Mouse (Mus musculus): Measurements from ENCODE around the gene Klf12.

The Klf12 gene

GRCm38 (mm10) chr14:100231384-100231783, 53.1 kb downstream of the Klf12 start:
- no peak for DNase-seq

- DNase-seq: no peak
Observed at GRCm38 (mm10) chr14:100228120-100228519, 56.4 kb downstream of the Klf12 start.

- DNase-seq: no peak
Observed at GRCm38 (mm10) chr14:100227717-100228116, 56.8 kb downstream of the Klf12 start.

- peak; percentile 44 for DNase-seq
Observed at GRCm38 (mm10) chr14:100224151-100224550, 60.3 kb downstream of the Klf12 start.

GRCm38 (mm10) chr14:100222260-100222659, 62.2 kb downstream of the Klf12 start:
- DNase-seq: no peak

GRCm38 (mm10) chr14:100215213-100215785, 69.2 kb downstream of the Klf12 start:
- DNase-seq: no peak

GRCm38 (mm10) chr14:100213066-100213465, 71.4 kb downstream of the Klf12 start:
- DNase-seq: no peak

GRCm38 (mm10) chr14:100211826-100212117, 72.7 kb downstream of the Klf12 start:
- DNase-seq: no peak

- peak; percentile 14 for DNase-seq
Observed at GRCm38 (mm10) chr14:100211036-100211825, 73.2 kb downstream of the Klf12 start.

- peak; percentile 34 for DNase-seq
Observed at GRCm38 (mm10) chr14:100209814-100210419, 74.6 kb downstream of the Klf12 start.

- no peak for DNase-seq
Observed at GRCm38 (mm10) chr14:100207081-100207480, 77.4 kb downstream of the Klf12 start.

- DNase-seq: no peak
Observed at GRCm38 (mm10) chr14:100206207-100206606, 78.3 kb downstream of the Klf12 start.

- DNase-seq: no peak
Observed at GRCm38 (mm10) chr14:100200058-100200688, 84.3 kb downstream of the Klf12 start.

- DNase-seq: no peak
Observed at GRCm38 (mm10) chr14:100198636-100199035, 85.8 kb downstream of the Klf12 start.

GRCm38 (mm10) chr14:100197199-100197598, 87.3 kb downstream of the Klf12 start:
- no peak for DNase-seq

GRCm38 (mm10) chr14:100189490-100190197, 94.8 kb downstream of the Klf12 start:
- no peak for DNase-seq

- no peak for DNase-seq
Observed at GRCm38 (mm10) chr14:100187372-100187771, 97.1 kb downstream of the Klf12 start.

GRCm38 (mm10) chr14:100177796-100178195, 106.7 kb downstream of the Klf12 start:
- DNase-seq: no peak

- DNase-seq: no peak
Observed at GRCm38 (mm10) chr14:100165075-100165474, 119.4 kb downstream of the Klf12 start.

- DNase-seq: no peak
Observed at GRCm38 (mm10) chr14:100156639-100157038, 127.8 kb downstream of the Klf12 start.

GRCm38 (mm10) chr14:100147666-100148065, 136.8 kb downstream of the Klf12 start:
- no peak for DNase-seq

GRCm38 (mm10) chr14:100140370-100140769, 144.1 kb downstream of the Klf12 start:
- no peak for DNase-seq

- DNase-seq: no peak
Observed at GRCm38 (mm10) chr14:100134304-100134703, 150.2 kb downstream of the Klf12 start.

All from embryo, embryonic 11 days (tissue).